Mouse (Mus musculus) liver, embryonic 14.5 days (tissue): ENCODE data around the gene Bcl2l13.

Experiments used
- CTCF ChIP-seq: IDR thresholded peaks from 2 replicates; pipeline ENCODE4 v1.5.1; 2016; ENCODE audit warnings: antibody characterized with exemption, low read depth, control low read depth
- EP300 ChIP-seq: IDR thresholded peaks from 2 replicates; pipeline ENCODE4 v1.6.1; 2016; ENCODE audit warnings: antibody characterized with exemption, low read depth

DNA sequence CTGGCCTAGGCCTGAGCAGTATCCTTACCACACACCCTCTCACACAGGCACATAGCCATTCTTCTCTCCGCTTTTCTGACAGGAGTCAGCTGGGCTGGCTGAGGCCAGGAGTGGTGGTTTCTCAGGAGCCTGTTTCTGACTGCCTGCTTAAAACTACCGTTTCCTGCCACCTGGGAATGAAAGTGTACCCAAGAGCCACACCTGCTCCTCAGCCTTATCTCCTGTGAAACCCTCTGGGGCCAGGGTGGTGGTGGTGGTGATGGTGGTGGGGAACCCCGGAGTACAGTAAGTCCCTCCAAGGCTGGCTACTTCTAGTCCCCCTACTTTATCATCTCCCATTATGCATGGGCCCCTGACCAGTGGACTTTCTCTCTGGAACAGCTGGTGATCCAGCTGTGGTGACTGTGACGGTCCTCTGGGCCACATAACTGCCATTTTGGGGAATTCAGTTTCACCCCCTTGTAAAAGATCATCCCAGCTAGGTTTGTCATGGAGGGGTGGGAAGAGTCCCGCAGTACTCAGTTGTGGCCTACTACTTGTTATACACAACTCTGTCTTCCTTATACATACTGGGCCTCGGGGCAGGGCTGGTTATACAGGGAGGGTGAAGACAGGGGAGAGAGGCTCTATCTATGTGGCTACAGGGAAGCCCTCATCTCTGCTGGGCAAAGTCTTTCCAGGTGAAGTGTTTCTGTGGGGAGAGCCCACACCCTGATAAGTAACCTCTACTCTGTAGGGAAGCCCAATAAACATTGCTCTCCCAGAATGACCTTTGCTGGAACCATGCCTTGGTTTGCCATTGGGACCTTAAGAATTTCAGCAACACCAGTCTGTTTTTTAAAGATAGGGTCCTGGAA is 94.7 kb downstream of the Bcl2l13 start:
- TF ChIP-seq CTCF (no peak), EP300 (no peak)
